Mouse (Mus musculus) gastrocnemius, adult 8-10 months (tissue): ENCODE results near the gene Trappc3. TPM values are rescaled to one million over a fixed set of nuclear protein-coding genes. Genes with fewer than 3 reads are reported as not detected.

ENCODE experiments used
- DNase-seq, 2 experiments: peaks; one replicate each; pipeline ENCODE4 v3.0.0; 2022; ENCODE audit warnings: low spot score in 2 of 2
- total RNA-seq, 4 experiments: library from RNA; stranded (reverse); gene quantifications; 2 replicates each; pipeline ENCODE4 v1.2.4; 2022

Gene Trappc3
- total RNA-seq, 4 experiments from 2014 or later = 19.7 to 23.2 (median 22.3) TPM

DNA sequence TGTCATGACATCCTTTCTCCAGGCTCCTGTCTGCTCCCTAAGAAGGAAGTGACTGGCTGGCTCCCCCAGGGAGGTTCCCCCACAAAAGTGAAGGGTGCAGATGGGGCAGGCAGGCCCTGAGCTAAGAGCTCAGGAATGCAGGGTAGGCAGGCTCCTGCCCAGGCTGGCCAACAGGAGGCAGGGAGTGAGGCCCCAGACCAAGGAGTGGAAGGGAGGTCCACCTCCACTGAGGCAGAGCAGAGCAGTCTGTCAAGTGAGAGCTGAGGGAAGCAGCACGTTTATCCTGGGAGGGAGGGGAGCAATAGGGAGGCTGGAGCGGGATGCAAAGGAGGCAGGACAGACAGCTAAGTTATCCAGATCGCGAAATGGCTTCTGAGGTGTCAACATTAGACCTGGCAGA, 11.5 kb upstream of the Trappc3 start:
- no peak for DNase-seq

- no peak for DNase-seq
Measured at GRCm38 (mm10) chr4:126251655-126252254, 10.4 kb upstream of the Trappc3 start.

- DNase-seq = no peak
Measured at GRCm38 (mm10) chr4:126252411-126253237, 9.5 kb upstream of the Trappc3 start.

- no peak for DNase-seq
Measured at GRCm38 (mm10) chr4:126253637-126254272, 8.4 kb upstream of the Trappc3 start.

- no peak for DNase-seq
Measured at GRCm38 (mm10) chr4:126254315-126255112, 7.6 kb upstream of the Trappc3 start.

DNA sequence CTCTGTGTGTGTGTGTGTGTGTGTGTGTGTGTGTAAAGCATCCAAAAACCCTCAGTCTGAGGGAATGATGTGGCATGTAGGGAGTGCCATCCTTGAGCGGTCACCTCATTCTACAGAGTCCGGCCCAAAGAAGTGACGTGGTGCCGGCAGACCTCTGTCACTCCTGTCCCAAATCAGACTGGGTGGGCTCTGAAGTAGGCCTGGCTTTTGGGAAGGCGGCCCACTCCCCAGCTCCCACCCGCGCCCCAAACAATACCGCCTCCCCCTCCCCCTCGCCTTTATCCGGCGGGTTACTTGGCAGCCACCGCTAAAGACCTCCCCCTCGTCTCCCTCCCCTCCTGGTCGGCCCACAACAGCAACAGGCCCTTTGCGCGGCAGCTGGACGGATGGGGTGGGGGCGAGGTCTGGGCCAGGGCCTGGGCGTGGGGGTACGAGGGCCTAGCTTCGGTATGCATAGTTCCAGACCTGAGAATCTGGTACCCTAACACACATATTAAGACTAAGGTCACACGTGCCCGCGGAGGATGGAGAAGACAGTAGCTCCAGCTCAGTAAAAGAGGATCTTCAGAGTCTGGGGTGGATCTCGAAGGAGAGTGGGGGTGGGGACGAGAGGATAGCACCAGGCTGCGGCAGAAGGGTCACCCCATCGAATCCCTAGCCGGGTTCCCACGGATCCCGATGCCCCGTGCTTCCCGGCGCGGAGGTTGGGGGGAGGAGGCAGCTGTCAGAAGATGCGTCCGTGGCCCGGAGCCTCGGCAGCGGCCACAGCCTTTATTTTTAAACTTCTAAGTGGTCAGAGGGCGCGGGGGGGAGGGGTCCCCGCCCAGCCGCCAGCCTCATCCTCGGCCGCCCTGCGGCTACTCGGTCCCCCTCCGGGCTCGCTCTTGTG, 6.8 kb upstream of the Trappc3 start:
- DNase-seq = no peak

GRCm38 (mm10) chr4:126256131-126256791, 5.9 kb upstream of the Trappc3 start, which contains the start of gene Map7d1:
Map7d1 (minus strand) TSS chr4:126256343.
- DNase-seq = peak; percentile 83 to 85

- peak in 1 of 2 experiments; percentile 52 for DNase-seq
Measured at GRCm38 (mm10) chr4:126256967-126257881, 4.9 kb upstream of the Trappc3 start.

DNA sequence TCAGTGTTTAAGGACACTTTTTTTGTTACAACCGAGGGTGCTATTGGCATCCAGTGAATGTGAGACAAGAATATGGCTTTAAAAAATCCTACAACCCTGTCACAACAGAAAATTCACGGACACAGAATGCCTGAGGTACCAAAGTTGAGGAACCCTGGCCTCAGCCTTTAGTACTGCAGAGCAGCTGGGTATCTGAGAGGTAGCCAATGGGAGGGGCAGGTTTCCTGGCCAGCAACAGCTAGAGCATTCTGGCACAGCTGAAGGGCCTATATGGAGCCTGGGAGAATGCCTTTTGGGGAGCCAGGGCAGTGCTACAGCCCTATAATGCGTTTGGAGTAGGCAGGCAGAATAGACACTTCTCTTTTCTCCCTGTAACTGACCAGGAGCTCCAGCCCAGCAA, 3.1 kb upstream of the Trappc3 start:
- peak; percentile 41 to 57 for DNase-seq

- peak; percentile 73 to 79 for DNase-seq
Measured at GRCm38 (mm10) chr4:126259523-126260160, 2.5 kb upstream of the Trappc3 start.

- DNase-seq = peak; percentile 88 to 93
Measured at GRCm38 (mm10) chr4:126260520-126261201, 1.5 kb upstream of the Trappc3 start.

DNA sequence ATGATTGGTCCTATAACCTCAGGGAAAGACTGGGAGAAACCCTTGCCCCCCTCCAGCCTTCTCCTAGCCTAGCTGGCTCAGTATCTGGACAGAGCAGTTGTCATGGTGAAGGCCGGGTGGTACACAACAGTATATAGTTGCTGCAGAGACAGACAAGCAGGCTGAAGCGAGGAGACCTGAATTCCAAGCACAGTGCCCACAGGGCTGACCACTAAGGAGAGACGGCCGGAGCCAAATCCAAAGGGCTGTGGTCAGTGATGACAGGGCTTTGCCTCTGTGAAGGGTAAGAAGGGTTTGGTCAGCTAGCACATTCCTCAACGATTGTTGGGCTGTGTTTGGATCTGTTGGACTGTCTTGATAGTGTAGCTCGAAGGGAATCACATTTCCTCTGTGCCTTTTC, 859 bp upstream of the Trappc3 start:
- no peak for DNase-seq

DNA sequence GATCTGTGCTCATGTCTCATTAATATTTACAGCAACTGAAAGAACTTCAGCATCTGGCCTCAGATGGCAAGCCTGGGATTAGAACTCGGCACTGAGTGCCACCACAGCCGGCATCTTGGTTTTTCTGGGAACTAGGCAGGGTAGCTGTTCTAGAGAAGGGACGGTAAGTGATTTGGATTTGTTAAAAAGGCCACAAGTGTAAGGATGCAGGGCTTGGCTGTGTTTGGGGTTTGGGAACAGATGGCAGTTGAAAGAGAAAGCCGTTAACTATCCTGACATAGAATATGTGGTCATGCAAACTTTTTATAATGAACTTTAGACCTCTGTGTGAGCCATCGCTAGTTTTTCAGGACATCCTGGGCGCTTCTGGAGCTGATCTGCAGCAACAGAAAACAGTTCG, 450 bp upstream of the Trappc3 start:
- DNase-seq = no peak

GRCm38 (mm10) chr4:126269292-126269691, 7.2 kb downstream of the Trappc3 start:
- no peak for DNase-seq

DNA sequence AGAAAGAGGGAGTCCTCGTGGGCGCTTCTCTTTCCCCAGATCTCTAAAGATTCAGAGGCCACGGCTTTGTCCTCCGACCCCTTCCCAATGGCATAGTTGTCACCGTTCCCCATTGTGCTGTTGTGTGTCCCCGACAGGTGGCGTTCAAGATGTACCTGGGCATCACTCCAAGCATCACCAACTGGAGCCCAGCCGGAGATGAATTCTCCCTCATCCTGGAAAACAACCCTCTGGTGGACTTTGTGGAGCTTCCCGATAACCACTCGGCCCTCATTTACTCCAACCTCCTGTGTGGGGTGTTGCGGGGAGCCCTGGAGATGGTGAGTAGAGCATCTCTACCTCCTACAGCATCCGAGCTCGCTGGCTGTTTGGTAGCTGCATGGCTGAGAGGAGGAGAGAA, 11.6 kb downstream of the Trappc3 start:
- no peak for DNase-seq

- no peak for DNase-seq
Measured at GRCm38 (mm10) chr4:126275081-126275480, 13.0 kb downstream of the Trappc3 start.

DNA sequence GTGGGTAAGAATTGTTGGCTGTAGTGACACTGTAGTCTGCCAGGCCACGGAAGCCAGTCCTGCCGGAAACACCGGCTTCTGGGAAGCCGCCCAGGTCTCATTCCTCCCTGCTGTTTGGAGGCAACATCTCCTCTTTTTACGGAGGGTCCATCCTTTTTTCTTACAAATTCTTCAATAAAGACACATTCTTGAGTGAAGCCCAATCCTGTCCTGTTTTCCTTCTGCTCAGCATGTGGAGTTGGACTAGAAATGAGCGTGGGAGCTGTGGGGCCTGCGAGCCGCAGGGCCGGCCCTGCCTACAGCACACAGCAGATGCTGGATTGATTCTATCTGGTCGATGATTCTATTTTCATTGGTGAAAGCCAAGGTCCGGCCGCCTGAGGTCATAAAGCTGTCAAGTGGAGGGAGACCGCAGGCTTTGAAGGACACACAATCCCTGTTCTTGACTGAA, 13.6 kb downstream of the Trappc3 start:
- no peak for DNase-seq
